Mouse (Mus musculus) heart, postnatal 36 days (tissue): ENCODE results near the gene Olfr1396. TPM values are rescaled to one million over a fixed set of nuclear protein-coding genes. Genes with fewer than 3 reads are reported as not detected.

Source experiments
- DNase-seq, 2 experiments: peaks; one replicate each; pipeline ENCODE4 v3.0.0; 2021 to 2022
- intact Hi-C: fragments of 180-260 bp; cut with DNase I; formaldehyde crosslinking; loops from one replicate; pipeline ENCODE4 v1.15.1; 2025
- total RNA-seq, 2 experiments: library from RNA; stranded (reverse); gene quantifications; 2 replicates each; pipeline ENCODE4 v1.2.3; 2021

Gene Olfr1396
- total RNA-seq: 1 to 10 TPM; 1.5 TPM

GRCm38 (mm10) chr11:49114774-49115173 lies at the start of gene Olfr1396:
Gene Olfr1396, minus strand, starts transcription at chr11:49114874.
- intact Hi-C loops: loop anchor here (2.0 to 5.0 kb wide), 2 partner anchors 38 to 72 kb away; partner anchors contain the start of genes Btnl9 and Olfr1394

GRCm38 (mm10) chr11:49156821-49157814 lies 42.4 kb upstream of the Olfr1396 start:
- intact Hi-C loops: no loop called here
- DNase-seq: no peak

More at GRCm38 (mm10) chr11:49114774-49115173, at the start of gene Olfr1396:
- no peak for DNase-seq

- DNase-seq: no peak
- intact Hi-C loops: loop anchor here (2.0 to 5.0 kb wide), 2 partner anchors 33 to 42 kb away; partner anchors contain the start of genes Btnl9 and Olfr1396
Observed at GRCm38 (mm10) chr11:49154077-49154476, 39.4 kb upstream of the Olfr1396 start, which contains the start of gene Olfr1394. Gene Olfr1394, plus strand, starts transcription at chr11:49154377.

GRCm38 (mm10) chr11:49141974-49142373 lies 27.3 kb upstream of the Olfr1396 start, which contains the start of gene Olfr1395:
Gene Olfr1395, plus strand, starts transcription at chr11:49142274.
- intact Hi-C loops: no loop called here
- no peak for DNase-seq

- DNase-seq: no peak
- intact Hi-C loops: no loop called here
Observed at GRCm38 (mm10) chr11:49124169-49124568, 9.5 kb upstream of the Olfr1396 start.

DNA sequence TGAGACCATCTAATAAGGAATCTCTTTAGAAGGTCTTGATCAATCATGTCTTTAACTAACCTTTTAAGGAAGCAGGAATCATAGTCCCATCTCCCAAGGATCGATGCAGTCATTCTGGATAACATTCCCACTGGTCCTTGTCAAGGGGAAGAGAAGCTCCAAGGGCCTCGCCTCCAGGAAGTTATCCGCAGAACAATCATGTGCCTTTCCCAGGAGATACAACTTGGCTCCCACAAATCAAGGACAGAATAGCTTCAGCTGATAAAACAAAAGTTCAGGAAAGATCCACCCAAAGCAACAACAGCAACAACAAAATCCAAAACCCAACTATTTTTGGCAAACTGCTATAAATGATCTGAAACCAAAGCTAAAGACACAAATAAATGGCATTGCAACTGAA lies 5.0 kb upstream of the Olfr1396 start:
- intact Hi-C loops: no loop called here
- no peak for DNase-seq

- DNase-seq: no peak
- intact Hi-C loops: loop anchor here (2.0 to 5.0 kb wide), 2 partner anchors 38 to 73 kb away; partner anchors contain the start of genes Btnl9 and Olfr1394
Observed at GRCm38 (mm10) chr11:49114158-49114557, 516 bp downstream of the Olfr1396 start.

DNA sequence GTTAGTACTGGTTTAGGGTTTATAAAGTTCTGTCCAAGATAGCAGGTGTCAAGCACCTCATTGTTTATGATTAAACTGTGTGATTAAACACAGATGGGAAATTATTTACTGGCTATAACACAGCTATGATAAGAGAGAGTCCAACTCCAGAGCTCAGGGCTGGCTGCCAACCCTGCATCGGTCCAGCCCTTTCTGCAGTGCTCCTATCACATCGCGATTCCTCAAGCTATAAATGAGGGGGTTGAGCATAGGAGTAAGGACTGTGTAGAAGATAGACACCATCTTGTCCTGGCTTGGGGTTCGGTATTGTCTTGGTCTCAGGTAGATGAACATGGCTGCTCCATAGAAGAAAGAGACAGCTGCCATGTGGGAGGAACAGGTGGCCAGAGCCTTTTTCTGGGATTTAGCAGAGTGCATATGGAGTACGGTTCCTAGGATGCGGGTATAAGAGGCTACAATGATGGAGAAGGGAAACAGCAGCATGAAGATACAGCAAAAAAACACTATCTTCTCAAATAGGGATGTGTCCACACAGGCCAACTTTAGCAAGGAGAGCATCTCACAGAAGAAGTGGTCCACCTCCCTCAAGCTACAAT lies 2.0 kb downstream of the Olfr1396 start:
- intact Hi-C loops: loop anchor here (5.0 kb wide), 1 partner anchor 40 kb away; the partner anchor contains the start of gene Olfr1394
- no peak for DNase-seq

DNA sequence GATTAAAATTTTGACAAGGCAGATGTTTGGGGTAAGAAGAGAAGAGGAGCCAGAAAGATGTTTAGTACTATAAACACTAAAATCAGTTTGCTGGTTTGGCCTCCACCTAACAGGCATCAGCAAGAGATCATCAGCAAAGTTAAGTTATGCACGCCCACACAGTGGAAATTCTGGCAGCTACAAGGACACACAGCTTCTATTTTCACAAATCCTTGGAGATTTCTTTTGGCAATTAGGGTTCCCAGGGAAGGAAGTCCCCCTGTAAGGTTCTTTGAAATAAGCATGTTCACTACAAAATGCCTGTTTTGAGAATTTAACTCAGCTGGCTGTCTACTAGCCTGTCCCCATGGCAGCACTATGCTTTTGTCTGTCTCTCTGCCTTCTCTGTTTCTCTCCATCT lies 3.7 kb downstream of the Olfr1396 start:
- intact Hi-C loops: loop anchor here (5.0 kb wide), 1 partner anchor 41 kb away; the partner anchor contains the start of gene Olfr1394
- DNase-seq: no peak

DNA sequence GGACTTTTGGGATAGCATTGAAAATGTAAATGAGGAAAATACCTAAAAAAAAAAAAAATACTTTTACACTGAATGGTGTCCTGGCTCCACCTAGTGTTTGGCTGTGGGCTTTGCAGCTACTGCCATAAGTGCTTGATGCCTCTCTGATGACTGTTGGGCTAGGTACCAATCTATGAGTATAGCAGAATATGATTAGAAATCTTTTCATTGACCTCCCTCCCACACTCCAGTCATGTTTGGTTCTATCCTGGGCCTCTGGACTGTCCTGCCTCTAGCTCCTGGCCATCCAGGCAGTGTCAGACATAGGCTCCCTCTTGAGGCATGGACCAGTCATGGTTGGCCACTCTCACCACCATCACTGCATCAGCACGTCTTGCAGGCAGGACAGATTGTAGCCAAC lies 5.8 kb downstream of the Olfr1396 start:
- DNase-seq: no peak
- intact Hi-C loops: no loop called here

- no peak for DNase-seq
- intact Hi-C loops: loop anchor here (2.0 kb wide), 1 partner anchor 163 kb away; no protein-coding TSS in a partner anchor
Observed at GRCm38 (mm10) chr11:49107650-49108537, 6.8 kb downstream of the Olfr1396 start.

- intact Hi-C loops: loop anchor here (2.0 kb wide), 1 partner anchor 165 kb away; no protein-coding TSS in a partner anchor
- no peak for DNase-seq
Observed at GRCm38 (mm10) chr11:49105752-49106151, 8.9 kb downstream of the Olfr1396 start.

DNA sequence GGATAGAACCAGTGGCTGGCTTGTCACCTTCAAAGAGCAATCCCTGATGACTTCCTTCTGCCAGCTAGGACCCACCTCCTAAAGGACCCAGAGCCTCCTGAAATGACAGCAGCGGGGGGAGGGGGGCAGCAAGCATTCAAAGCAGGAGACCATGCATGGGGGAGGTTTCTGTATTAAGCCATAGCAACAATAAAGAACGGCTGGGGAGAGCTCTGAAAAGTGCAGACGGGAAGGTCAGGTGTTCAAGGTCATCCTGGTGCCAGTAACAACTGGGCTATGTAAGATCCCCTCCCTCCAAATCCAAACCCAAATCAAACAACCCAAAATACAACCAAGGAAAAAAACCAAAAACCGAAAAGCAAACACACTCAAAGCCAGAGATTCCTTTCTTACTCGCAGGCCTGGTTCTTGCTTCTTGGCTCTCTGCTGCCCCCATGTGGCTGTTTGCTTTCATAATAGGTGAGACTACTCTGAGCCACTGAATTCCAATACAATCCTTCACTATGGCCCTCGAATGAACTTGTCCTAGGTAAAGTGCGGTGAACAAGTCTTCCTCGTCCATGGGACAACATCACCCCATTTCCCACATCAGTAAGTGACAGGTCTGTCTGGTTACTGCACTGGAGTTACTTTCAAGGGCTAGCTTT lies 11.5 kb downstream of the Olfr1396 start:
- peak; percentile 86 to 94 for DNase-seq
- intact Hi-C loops: loop anchor here (1.0 to 2.0 kb wide), 2 partner anchors 229 to 312 kb away; no protein-coding TSS in a partner anchor

DNA sequence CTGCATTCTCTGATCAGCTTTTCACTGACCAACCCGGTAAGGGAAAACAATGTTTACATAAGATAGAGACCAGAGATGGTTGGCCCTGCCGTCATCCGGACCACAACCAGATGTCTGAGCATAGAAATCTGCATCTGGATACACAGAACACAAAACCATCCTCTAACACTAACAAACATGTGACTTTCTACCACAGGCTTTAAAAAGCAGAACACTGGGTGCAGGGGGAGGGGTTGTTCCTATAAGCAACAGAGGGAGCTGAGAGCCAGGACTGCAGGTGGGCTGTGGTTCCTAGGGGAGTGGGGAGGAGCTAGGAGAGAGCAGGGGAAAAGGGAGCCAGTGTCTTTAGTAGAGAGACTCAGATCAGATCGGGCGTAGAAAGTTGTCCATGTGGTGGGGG lies 13.2 kb downstream of the Olfr1396 start:
- intact Hi-C loops: no loop called here
- no peak for DNase-seq

GRCm38 (mm10) chr11:49100409-49100808 lies 14.3 kb downstream of the Olfr1396 start:
- intact Hi-C loops: no loop called here

GRCm38 (mm10) chr11:49095367-49095766 lies 19.3 kb downstream of the Olfr1396 start:
- DNase-seq: no peak
- intact Hi-C loops: no loop called here

More at GRCm38 (mm10) chr11:49100409-49100808, 14.3 kb downstream of the Olfr1396 start:
- no peak for DNase-seq

DNA sequence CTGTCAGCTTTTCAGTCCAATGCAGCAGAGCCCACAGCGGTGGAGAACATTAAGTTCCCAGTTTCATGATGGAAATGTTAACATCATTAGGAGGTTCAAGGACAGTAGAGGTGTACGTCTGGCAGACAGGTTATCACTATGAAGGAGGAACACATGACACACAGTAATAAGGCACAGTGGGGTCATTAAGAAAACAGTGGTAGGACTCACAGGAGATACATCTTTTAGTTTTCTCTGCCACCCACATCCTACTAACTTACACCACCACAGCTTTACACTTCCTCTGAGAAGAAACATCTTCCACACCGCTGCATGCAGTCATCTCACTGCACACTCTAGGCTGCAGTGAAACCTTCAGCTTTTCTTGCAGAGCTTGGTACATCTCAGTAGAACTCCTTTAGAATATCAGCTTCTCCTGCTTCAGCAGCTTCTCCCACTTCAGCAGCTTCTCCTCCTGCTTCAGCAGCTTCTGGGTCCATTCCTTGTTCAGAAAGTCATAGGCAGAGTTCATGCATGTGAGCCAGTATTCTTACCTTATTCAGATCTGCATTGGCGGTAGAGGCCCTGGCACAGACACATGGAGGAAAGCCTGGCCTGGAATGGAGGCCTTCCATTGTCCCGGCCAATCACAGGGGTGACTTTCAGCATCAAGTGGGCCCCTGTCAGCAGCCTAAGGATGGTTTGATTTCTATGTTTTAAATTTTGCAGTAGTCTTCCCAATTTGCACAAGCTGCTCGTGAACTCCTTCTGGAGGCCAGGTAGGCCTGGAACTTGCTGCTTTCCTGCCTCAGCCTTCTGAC lies 20.6 kb downstream of the Olfr1396 start:
- DNase-seq: no peak
- intact Hi-C loops: no loop called here

- intact Hi-C loops: no loop called here
- DNase-seq: no peak
Observed at GRCm38 (mm10) chr11:49092786-49093185, 21.9 kb downstream of the Olfr1396 start.
